Mouse (Mus musculus) embryonic facial prominence, embryonic 13.5 days (tissue): ENCODE data around the gene Sh2d1b2. TPM values are rescaled to one million over a fixed set of nuclear protein-coding genes. Genes with fewer than 3 reads are reported as not detected.

Experiments
- ATAC-seq: fragments of 200-750 bp; cut with Nextera tagmentation; 2 replicates; pipeline ENCODE4 v1.8.0; 2017; ENCODE audit warnings: low read depth; ENCODE audit not compliant: insufficient number of reproducible peaks, insufficient read depth, low FRiP score, low TSS enrichment
- H3K27ac ChIP-seq: fragments of 300-500 bp; sonication (generic); 2 replicates; pipeline ENCODE4 v1.5.1; 2015; ENCODE audit warnings: moderate library complexity, mild to moderate bottlenecking, inconsistent platforms
- H3K27me3 ChIP-seq: fragments of 300-500 bp; sonication (generic); 2 replicates; pipeline ENCODE4 v1.6.1; 2015; ENCODE audit warnings: mild to moderate bottlenecking, inconsistent platforms
- H3K36me3 ChIP-seq: fragments of 300-500 bp; sonication (generic); 2 replicates; pipeline ENCODE4 v1.6.1; 2015; ENCODE audit warnings: mild to moderate bottlenecking, inconsistent platforms
- H3K4me1 ChIP-seq: fragments of 300-500 bp; sonication (generic); 2 replicates; pipeline ENCODE4 v1.6.1; 2015; ENCODE audit warnings: inconsistent platforms
- H3K4me2 ChIP-seq: fragments of 300-500 bp; sonication (generic); 2 replicates; pipeline ENCODE4 v1.6.1; 2015; ENCODE audit warnings: moderate library complexity, mild to moderate bottlenecking, inconsistent platforms
- H3K4me3 ChIP-seq: fragments of 300-500 bp; sonication (generic); 2 replicates; pipeline ENCODE4 v1.5.1; 2015; ENCODE audit warnings: mild to moderate bottlenecking, inconsistent platforms
- H3K9ac ChIP-seq: fragments of 300-500 bp; sonication (generic); 2 replicates; pipeline ENCODE4 v1.6.1; 2015; ENCODE audit warnings: mild to moderate bottlenecking, inconsistent platforms
- H3K9me3 ChIP-seq: fragments of 300-500 bp; sonication (generic); 2 replicates; pipeline ENCODE4 v1.6.1; 2016; ENCODE audit warnings: inconsistent platforms
- WGBS: fragments of 180-500 bp; shearing (Covaris S2); methylation state at CpG from one replicate; pipeline ENCODE4 v1.1.7; 2015; ENCODE audit warnings: mixed read lengths; 5-methylcytosine and 5-hydroxymethylcytosine counted together
- polyA plus RNA-seq: library from polyadenylated mRNA; unstranded; fragments of >200 nt; fragmentation: Nextera tagmentation; extraction: Ambion mirVana; gene quantifications from 2 replicates; pipeline ENCODE4 v1.2.1, GENCODE M21; 2015

Gene Sh2d1b2
- polyA plus RNA-seq, 1 experiment from 2014 or later = not detected

- Histone ChIP-seq H3K27ac (no peak overlapping the region), H3K36me3 (peaks cover 17% of the 10 kb centered on the region), H3K9me3 (no peaks in the 10 kb centered on the region), H3K4me3 (peak overlapping the region; percentile 87), H3K4me1 (peaks cover 7% of the 10 kb centered on the region), H3K4me2 (peak overlapping the region; percentile 75), H3K27me3 (peaks cover 7% of the 10 kb centered on the region; the same call in 1 of the 2 replicates), H3K9ac (peak overlapping the region; percentile 94; the same call in 1 of the 2 replicates)
- ATAC-seq = no peak
- 75% methylated on average over 3 of the region's 3 CpGs for WGBS
These were observed 17.0 kb upstream of the Sh2d1b2 start for GRCm38 (mm10) chr1:170215590-170215989.

- Histone ChIP-seq H3K4me3 (no peak overlapping the region), H3K4me2 (no peak overlapping the region), H3K27me3 (peaks cover 7% of the 10 kb centered on the region; the same call in 1 of the 2 replicates), H3K36me3 (no peaks in the 10 kb centered on the region), H3K4me1 (peaks cover 7% of the 10 kb centered on the region), H3K27ac (no peak overlapping the region), H3K9ac (no peak overlapping the region), H3K9me3 (no peaks in the 10 kb centered on the region)
- WGBS = 76% methylated on average over 6 of the region's 6 CpGs
- ATAC-seq = no peak
These were observed 14.3 kb upstream of the Sh2d1b2 start for GRCm38 (mm10) chr1:170218091-170218884.

- Histone ChIP-seq H3K9me3 (no peaks in the 10 kb centered on the region), H3K27ac (no peak overlapping the region), H3K4me1 (no peaks in the 10 kb centered on the region), H3K9ac (no peak overlapping the region), H3K27me3 (peaks cover 7% of the 10 kb centered on the region; the same call in 1 of the 2 replicates), H3K36me3 (no peaks in the 10 kb centered on the region), H3K4me2 (no peak overlapping the region), H3K4me3 (no peak overlapping the region)
- no peak for ATAC-seq
These were observed 12.2 kb upstream of the Sh2d1b2 start for GRCm38 (mm10) chr1:170220351-170220750.

- H3K4me1 ChIP-seq = no peaks in the 10 kb centered on the region
- H3K27ac ChIP-seq = no peak overlapping the region
- no peaks in the 10 kb centered on the region for H3K9me3 ChIP-seq
- no peak overlapping the region for H3K4me3 ChIP-seq
- no peak for ATAC-seq
- 65% methylated on average over 2 of the region's 2 CpGs for WGBS
- H3K27me3 ChIP-seq = no peaks in the 10 kb centered on the region; the same call in 1 of the 2 replicates
- no peak overlapping the region for H3K9ac ChIP-seq
- H3K36me3 ChIP-seq = no peaks in the 10 kb centered on the region
- no peak overlapping the region for H3K4me2 ChIP-seq
These were observed 9.3 kb upstream of the Sh2d1b2 start for GRCm38 (mm10) chr1:170223276-170223675.

GRCm38 (mm10) chr1:170245016-170245415 lies 12.5 kb downstream of the Sh2d1b2 start:
- Histone ChIP-seq H3K4me3 (no peak overlapping the region), H3K4me2 (no peak overlapping the region), H3K4me1 (no peaks in the 10 kb centered on the region), H3K9ac (no peak overlapping the region), H3K36me3 (no peaks in the 10 kb centered on the region), H3K9me3 (no peaks in the 10 kb centered on the region), H3K27ac (no peak overlapping the region), H3K27me3 (peaks cover 6% of the 10 kb centered on the region; the same call in 1 of the 2 replicates)
- 73% methylated on average over 3 of the region's 3 CpGs for WGBS
- ATAC-seq = no peak

- 29% methylated on average over 30 of the region's 30 CpGs for WGBS
- peak; percentile 48; the same call in 1 of the 2 replicates for ATAC-seq
- Histone ChIP-seq H3K9ac (peak overlapping the region; percentile 91), H3K9me3 (0 out of 2 replicates have a peak, but pooled peaks cover 2% of the 10 kb centered on the region), H3K27me3 (peaks cover 18% of the 10 kb centered on the region), H3K4me2 (peak overlapping the region; percentile 73), H3K36me3 (no peaks in the 10 kb centered on the region), H3K4me3 (peak overlapping the region; percentile 72), H3K27ac (no peak overlapping the region), H3K4me1 (no peaks in the 10 kb centered on the region)
These were observed 22.5 kb downstream of the Sh2d1b2 start for GRCm38 (mm10) chr1:170254893-170255559.

GRCm38 (mm10) chr1:170255560-170255910 lies 23.0 kb downstream of the Sh2d1b2 start:
- ATAC-seq = peak; percentile 83; the same call in 1 of the 2 replicates
- Histone ChIP-seq H3K4me2 (peak overlapping the region; percentile 73), H3K27me3 (peaks cover 18% of the 10 kb centered on the region), H3K4me3 (peak overlapping the region; percentile 72), H3K9me3 (0 out of 2 replicates have a peak, but pooled peaks cover 2% of the 10 kb centered on the region), H3K36me3 (no peaks in the 10 kb centered on the region), H3K27ac (no peak overlapping the region), H3K9ac (peak overlapping the region; percentile 91), H3K4me1 (no peaks in the 10 kb centered on the region)
- 1% methylated on average over 32 of the region's 32 CpGs for WGBS

GRCm38 (mm10) chr1:170270281-170270680 lies 37.7 kb downstream of the Sh2d1b2 start:
- Histone ChIP-seq H3K4me3 (no peak overlapping the region), H3K27me3 (no peaks in the 10 kb centered on the region), H3K4me1 (no peaks in the 10 kb centered on the region), H3K4me2 (no peak overlapping the region), H3K27ac (no peak overlapping the region), H3K9me3 (peaks cover 9% of the 10 kb centered on the region), H3K36me3 (no peaks in the 10 kb centered on the region), H3K9ac (no peak overlapping the region)
- ATAC-seq = no peak
- 82% methylated on average over 6 of the region's 6 CpGs for WGBS

GRCm38 (mm10) chr1:170270696-170271095 lies 38.1 kb downstream of the Sh2d1b2 start:
- Histone ChIP-seq H3K4me2 (no peak overlapping the region), H3K9me3 (peaks cover 9% of the 10 kb centered on the region), H3K36me3 (no peaks in the 10 kb centered on the region), H3K9ac (no peak overlapping the region), H3K27ac (no peak overlapping the region), H3K4me3 (no peak overlapping the region), H3K27me3 (no peaks in the 10 kb centered on the region), H3K4me1 (no peaks in the 10 kb centered on the region)
- 84% methylated on average over 4 of the region's 4 CpGs for WGBS
- no peak for ATAC-seq

GRCm38 (mm10) chr1:170273252-170273651 lies 40.7 kb downstream of the Sh2d1b2 start:
- Histone ChIP-seq H3K9me3 (no peaks in the 10 kb centered on the region), H3K4me2 (no peak overlapping the region), H3K9ac (no peak overlapping the region), H3K27ac (no peak overlapping the region), H3K4me3 (no peak overlapping the region), H3K4me1 (no peaks in the 10 kb centered on the region), H3K27me3 (no peaks in the 10 kb centered on the region), H3K36me3 (no peaks in the 10 kb centered on the region)
- ATAC-seq = no peak

GRCm38 (mm10) chr1:170277016-170277415 lies 44.5 kb downstream of the Sh2d1b2 start, which contains the start of gene Sh2d1b1:
Gene Sh2d1b1 (plus strand): TSS chr1:170277320.
- Histone ChIP-seq H3K27ac (no peak within 1 kb of the TSS), H3K4me2 (no peak within 1 kb of the TSS), H3K9ac (no peak within 1 kb of the TSS), H3K36me3 (no peaks in the 10 kb centered on the region), H3K27me3 (no peaks in the 10 kb centered on the region), H3K9me3 (no peaks in the 10 kb centered on the region), H3K4me3 (no peak within 1 kb of the TSS), H3K4me1 (no peaks in the 10 kb centered on the region)
- 89% methylated on average over 3 of the region's 3 CpGs for WGBS
- ATAC-seq = no peak
